Mouse (Mus musculus) cerebellum, postnatal 25 days (tissue): ENCODE measurements around the gene 2010111I01Rik.

Experiments used
- DNase-seq, 2 experiments: peaks; one replicate each; pipeline ENCODE4 v3.0.0; 2021; ENCODE audit warnings: mixed read lengths in 2 of 2

The 2010111I01Rik gene

DNA sequence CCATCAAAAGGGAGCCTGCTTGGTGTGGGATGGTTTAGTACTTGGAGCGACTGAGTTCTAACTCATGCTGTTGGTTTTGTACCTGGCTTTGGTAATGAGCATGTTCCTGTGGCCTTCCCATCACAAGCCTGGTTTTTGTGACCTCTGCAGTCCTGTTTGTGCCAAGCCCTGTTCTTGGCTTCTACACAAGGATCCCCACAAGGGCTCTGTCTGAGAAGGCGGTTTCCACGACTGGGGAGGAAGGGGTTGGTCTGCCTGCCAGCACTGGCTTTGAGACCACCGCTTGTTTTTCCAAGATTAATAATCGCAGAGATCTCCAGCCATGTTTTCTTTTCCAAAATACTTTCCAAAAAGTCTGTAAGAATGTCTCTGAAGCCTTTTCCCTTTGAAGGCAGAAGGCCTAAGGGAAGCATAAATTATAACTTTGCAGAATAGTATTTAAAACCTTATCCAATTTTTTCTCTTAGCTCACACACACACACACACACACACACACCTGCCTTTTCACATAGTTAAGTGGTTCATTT is 67.7 kb downstream of the 2010111I01Rik start:
- DNase-seq: peak in 1 of 2 experiments; percentile 5

- no peak for DNase-seq
Measured at GRCm38 (mm10) chr13:63032958-63033357, 68.3 kb downstream of the 2010111I01Rik start.

DNA sequence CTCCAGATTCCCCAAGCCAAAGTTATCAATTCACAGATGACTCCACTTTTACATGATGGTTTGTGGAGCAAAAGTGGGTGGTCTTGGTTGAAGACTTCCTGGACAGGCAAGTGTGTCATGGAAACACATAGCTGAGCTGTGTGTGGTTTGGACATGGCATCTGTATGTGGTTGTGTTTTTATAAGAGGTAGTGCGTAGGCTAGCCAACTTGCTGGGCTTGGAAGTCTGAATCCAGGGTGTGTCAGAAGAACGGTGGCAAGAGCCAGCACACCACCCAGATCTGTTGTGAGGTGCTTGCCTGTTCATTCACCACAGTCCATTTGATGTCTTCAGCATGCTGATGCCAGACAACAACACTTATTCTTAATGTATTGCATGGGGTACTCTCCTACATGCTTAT is 68.7 kb downstream of the 2010111I01Rik start:
- no peak for DNase-seq

DNA sequence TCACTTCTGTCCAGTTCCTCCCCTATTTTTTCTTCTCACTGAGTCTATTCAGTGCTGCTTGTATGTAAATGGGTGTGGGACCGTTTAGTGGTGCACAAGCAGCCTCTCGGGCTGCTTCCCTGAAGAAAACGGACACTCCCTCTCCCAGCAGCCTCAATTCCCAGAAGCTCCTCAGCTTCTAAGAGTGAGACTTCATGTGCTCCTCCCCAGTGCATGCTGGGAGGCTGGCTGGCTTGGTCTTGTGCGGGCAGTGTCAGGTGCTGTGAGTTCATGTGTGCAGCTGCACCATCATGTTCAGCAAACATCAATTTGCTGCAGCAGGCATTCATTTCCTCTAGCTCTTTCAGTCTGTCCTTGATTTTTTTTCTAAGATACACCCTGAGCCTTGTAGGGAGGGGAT is 70.0 kb downstream of the 2010111I01Rik start:
- DNase-seq: no peak

GRCm38 (mm10) chr13:63037906-63038305 is 73.2 kb downstream of the 2010111I01Rik start:
- no peak for DNase-seq

GRCm38 (mm10) chr13:63038415-63038814 is 73.7 kb downstream of the 2010111I01Rik start:
- DNase-seq: no peak

DNA sequence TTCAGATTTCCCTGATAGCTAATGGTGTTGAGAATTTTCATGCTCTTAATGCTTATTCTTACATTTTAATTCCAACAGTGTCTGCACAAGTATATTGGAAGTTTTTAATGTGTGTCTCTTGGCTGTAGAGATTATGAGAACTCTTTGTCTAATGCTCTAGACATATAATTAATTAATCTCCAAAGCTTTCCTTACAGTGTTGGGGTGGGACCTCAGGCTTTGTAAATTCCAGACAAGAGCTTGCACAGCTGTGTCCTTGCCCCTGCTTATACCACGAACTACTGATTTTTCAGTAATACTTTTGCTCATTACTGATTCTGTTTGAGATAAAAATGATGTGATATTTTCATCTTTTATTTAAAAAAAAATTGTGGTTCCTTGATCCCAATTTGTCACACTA is 74.2 kb downstream of the 2010111I01Rik start:
- no peak for DNase-seq

DNA sequence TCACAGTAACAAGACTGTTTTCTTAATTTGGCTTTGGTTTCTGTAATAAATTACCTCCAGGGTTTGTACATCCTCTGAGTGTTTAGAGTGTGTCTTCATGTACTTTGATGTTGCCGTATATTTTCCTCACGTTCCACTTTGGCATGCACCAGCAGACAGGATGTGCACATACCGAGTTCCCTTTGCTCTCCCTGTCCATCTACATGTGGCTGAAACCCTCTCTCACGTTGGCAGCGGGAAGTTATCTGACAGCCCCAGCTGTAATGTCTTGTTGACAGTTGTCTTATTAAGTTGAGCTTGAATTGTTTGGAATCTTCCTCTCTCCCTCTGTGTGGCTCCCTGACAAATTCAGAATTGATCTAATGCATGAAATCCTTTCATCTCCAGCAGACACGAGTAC is 74.6 kb downstream of the 2010111I01Rik start:
- no peak for DNase-seq

DNA sequence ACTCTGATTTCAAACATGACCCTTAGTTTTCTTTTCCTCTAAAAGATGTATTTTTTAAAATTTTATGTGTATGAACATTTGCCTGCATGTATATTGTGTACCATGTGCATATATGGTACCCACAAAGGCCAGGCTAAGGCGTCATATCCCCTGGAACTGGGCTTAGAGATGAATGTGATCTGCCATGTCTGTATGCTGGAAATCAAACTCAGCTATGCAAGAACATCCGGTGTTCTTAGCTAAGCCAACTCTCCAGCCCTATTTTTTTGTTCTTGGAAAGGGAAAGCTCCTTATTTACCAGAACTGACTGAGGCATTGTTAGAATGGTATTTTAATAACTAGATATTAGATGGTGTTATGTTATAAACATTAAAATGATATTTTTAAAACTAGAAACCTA is 75.2 kb downstream of the 2010111I01Rik start:
- DNase-seq: no peak

DNA sequence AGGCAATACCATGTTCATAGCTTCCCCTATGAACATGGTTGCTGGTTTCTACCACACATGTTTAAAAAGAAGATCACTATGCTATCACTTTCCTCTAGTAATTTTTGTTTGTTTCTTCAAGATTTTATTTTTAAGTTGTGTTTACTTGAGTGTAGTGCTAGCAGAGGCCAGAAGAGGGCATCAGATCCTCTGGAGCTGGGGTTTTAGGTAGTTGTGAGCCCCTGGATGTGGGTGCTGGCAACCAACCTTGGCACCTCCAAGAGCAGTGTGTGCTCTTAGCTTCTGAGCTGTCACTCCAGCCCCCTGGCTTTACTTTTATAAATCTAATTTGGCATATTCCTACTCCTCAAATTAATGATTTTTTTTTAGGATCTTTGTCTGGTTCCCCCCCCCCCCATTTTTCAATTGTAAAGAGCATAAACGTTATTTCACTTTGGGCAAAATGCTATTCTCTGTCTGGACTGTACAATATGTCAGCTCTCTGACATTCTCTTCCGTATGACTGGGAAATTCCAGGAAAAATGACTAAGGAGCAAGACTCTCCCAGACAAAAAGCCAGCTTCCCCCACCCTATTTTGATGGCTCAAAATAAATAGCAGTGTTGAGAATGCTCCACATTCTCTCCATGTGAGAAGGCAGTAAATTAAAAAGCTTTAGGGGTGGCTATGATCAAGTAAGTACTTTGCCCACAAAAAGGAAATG is 81.0 kb downstream of the 2010111I01Rik start:
- DNase-seq: no peak

DNA sequence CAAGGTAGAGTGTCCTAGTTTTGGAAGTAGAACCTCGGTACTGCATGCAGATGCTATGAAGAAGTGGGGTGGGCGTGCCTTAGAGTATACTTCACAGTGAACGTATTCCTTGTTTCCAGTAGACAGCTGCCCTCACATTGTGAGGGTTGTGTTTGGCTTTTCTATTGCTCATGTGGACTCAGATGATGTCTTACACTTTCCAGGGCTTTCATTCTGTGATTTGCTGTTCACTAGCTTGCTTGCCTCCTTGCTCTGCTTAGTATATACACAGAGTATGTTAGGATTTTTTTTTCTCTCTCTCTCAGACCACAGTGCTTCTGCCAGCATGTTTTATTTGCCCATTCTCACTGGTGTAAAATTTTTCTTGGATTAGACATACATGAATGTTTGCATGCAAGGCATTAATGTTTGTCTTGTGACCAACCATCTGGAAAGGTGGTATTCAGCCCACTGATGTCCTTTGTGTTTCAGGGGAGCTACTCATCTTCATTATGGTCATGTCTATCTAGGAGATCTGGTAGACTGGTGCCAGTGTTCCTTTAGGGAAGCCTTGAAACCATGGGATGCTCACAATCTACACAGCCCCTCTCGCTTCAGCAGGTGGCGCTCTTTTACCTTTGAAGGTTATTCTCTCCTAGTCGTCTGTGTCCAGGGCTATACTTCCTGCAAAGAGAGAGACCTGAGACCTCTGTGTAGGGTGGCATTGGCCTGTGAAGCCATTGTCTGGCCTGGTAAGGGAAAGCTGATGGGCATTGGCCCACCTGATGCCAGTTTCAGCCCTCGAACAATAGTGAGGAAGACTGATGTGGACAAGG is 81.7 kb downstream of the 2010111I01Rik start:
- DNase-seq: peak; percentile 74 to 83

DNA sequence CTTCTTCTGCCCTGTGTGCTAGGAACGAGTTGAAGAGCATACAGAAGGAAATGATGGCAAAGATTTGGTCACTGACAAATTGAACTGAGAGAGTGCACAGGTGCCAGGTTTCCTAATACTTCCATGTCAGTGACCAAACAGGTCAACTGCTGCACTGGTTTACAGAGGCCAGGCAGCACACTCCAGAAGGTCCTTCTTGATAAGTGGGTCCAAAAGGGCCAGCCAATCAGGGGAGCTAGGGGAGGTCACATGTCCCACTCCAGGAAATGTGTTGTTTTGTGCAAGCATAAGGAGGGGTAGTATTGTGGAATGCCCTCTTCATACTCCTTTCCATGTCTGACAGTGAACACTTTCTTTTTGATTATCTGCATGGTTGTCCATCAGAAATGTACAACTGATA is 99.0 kb downstream of the 2010111I01Rik start:
- no peak for DNase-seq

- DNase-seq: no peak
Measured at GRCm38 (mm10) chr13:63066607-63067006, 101.9 kb downstream of the 2010111I01Rik start.

DNA sequence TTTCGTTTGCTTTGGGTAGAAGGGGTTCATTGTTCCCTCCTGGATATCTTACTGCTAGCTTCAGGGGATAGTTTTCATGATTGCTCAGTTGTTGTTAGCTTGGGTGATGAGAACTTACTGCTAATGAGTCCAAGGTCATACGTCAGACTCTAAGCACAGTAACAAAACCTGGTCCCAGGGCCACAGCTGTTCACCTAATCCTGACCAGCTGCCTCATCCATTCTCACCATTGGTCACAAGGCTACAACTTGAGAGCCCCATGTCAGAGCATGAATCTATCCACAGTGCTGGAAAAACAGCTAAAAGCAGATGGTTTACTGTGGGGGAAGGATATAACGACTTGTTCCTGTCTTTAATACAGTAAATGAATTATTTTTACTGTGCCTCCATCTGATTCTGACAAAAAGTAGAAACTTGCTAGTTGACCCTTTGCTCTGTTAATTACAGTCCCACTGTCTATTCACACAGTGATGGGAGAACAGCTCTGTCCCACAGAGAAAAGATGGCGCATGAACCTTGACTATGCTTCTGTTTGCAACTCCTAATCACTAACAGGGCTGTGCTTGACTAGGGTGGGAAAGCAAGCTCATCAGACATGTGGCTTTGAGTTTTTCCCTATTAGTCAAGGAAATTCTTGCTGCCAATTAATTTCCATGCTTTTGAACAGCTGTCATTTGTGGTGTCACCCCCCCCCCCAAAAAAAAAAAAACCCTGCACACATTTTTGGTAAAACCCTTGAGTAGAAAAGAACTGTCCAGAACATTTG is 103.9 kb downstream of the 2010111I01Rik start:
- no peak for DNase-seq

- DNase-seq: no peak
Measured at GRCm38 (mm10) chr13:63071874-63072273, 107.2 kb downstream of the 2010111I01Rik start.

- no peak for DNase-seq
Measured at GRCm38 (mm10) chr13:63072376-63072775, 107.7 kb downstream of the 2010111I01Rik start.

DNA sequence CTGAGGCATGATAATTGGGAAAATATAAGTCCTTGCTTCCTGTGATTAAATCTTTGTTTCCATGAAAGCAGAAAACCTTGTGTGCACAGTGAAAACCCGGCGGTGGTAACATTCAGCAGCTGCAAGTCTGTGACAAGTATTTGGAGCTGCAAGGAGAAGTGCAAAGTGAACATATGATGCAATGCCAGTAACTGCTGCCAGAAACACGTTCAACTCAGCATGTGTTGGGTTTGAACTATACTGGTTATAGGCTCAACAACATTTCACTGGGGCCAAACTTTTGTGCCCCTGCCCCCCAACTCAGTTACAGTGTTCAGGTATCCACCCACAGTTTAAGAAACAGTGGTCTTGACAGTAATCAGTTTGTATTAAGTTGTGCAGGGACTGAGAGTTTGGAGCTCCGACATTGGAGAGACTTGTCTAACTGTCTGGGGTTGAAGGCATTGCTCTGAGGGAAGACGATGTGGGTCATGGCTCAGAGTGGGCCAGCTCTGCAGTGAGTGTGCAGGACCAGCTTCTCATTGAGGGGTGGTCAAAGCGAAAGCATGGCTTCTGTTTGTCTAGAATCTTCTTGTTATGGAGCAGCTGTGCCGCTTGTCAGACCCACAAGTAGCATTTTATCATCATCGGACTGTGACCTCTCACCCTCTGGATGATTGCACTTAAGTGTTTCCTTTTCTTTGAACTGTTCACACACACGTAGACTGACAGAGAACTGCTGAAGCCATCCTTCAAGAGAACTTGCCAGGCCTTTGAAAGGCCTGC is 109.4 kb downstream of the 2010111I01Rik start:
- no peak for DNase-seq

- DNase-seq: no peak
Measured at GRCm38 (mm10) chr13:63074676-63074991, 109.9 kb downstream of the 2010111I01Rik start.

- DNase-seq: no peak
Measured at GRCm38 (mm10) chr13:63075331-63075855, 110.7 kb downstream of the 2010111I01Rik start.

DNA sequence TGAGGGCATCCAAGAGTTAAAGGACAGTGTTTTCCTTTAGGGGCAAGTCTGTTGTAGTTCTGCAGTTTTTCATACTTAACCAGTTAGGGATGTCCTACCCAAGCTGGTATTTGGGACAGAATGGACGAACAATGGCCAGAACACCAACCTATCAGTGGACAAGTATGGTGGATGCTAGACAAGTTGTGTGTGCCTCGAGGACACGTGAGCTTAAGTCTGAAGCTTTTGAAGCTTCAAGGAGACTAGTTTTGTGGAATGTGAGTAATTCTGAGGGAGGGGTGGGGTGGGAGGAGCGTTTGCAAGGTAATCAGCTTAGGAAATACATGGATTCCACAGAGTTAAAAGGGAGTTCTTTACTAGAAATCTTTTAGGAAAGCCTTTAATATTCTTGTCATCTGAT is 115.5 kb downstream of the 2010111I01Rik start:
- no peak for DNase-seq

DNA sequence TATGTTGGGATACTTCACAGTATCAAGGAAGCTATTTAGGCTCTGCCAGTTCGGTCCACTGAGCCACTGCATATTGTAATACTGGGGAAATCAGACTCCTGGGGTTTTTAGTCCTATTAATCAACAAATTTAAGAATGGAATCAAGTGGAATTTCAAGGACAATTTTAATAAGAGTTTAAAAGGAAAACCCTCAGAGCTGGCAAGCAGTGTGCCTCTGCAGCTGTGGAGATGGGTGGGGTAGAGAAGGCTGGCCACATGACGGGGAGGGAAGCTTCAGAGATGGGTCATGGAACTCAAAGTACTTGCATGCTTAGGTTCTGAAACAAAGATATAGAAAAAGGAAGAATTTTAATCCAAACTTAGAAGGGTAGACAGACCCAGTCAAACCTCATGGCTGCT is 116.1 kb downstream of the 2010111I01Rik start:
- no peak for DNase-seq

- DNase-seq: no peak
Measured at GRCm38 (mm10) chr13:63082555-63083136, 118.0 kb downstream of the 2010111I01Rik start.
